Mouse (Mus musculus) small intestine, adult 2 months (tissue): ENCODE measurements around the gene Prkd2. TPM values are rescaled to one million over a fixed set of nuclear protein-coding genes. Genes with fewer than 3 reads are reported as not detected.

Experiments
- H3K27ac ChIP-seq: fragments of 200-500 bp; 2 replicates; pipeline ENCODE4 v1.5.1; 2012; ENCODE audit warnings: low read depth, low read length, control low read depth, inconsistent platforms; ENCODE audit not compliant: insufficient read depth
- H3K27me3 ChIP-seq: fragments of 200-500 bp; 2 replicates; pipeline ENCODE4 v1.6.1; 2012; ENCODE audit warnings: mild to moderate bottlenecking, moderate library complexity, low read length, inconsistent platforms; ENCODE audit not compliant: control insufficient read depth, insufficient read depth
- H3K36me3 ChIP-seq: fragments of 200-500 bp; 2 replicates; pipeline ENCODE4 v1.6.1; 2012; ENCODE audit warnings: mild to moderate bottlenecking, low read length, control low read depth, inconsistent platforms; ENCODE audit not compliant: control insufficient read depth, insufficient read depth
- H3K4me1 ChIP-seq: fragments of 200-500 bp; 2 replicates; pipeline ENCODE4 v1.6.1; 2012; ENCODE audit warnings: low read length, inconsistent platforms, mixed read lengths; ENCODE audit not compliant: control insufficient read depth, insufficient read depth, insufficient read length
- H3K4me3 ChIP-seq: fragments of 200-500 bp; 2 replicates; pipeline ENCODE4 v1.5.1; 2012; ENCODE audit warnings: low read depth, mild to moderate bottlenecking, control low read depth, inconsistent platforms, low read length, moderate library complexity
- CTCF ChIP-seq: fragments of 200-500 bp; IDR thresholded peaks from 2 replicates; pipeline ENCODE4 v1.5.1; 2012; ENCODE audit warnings: low read depth, mild to moderate bottlenecking, control low read depth, inconsistent platforms, low read length, moderate library complexity, mixed read lengths; ENCODE audit not compliant: insufficient replicate concordance, insufficient read length; ENCODE audit errors: extremely low read depth
- POLR2A ChIP-seq: fragments of 200-500 bp; IDR thresholded peaks from 2 replicates; pipeline ENCODE4 v1.6.1; 2012; ENCODE audit warnings: low read depth, mild to moderate bottlenecking, control low read depth, inconsistent platforms, low read length, moderate library complexity
- WGBS: fragments of 180-500 bp; shearing (Covaris S2); methylation state at CpG from one replicate; pipeline ENCODE4 v1.1.7; 2018; 5-methylcytosine and 5-hydroxymethylcytosine counted together
- polyA plus RNA-seq: library from polyadenylated mRNA; depleted of rRNA; stranded (reverse); fragments of >200 nt; gene quantifications from 2 replicates; pipeline ENCODE4 v1.2.3, GENCODE M21; 2012; rRNA removed

Gene Prkd2
- polyA plus RNA-seq, 1 experiment, result 44.0 TPM

GRCm38 (mm10) chr7:16918014-16918413 is 75.3 kb downstream of the Prkd2 start:
- H3K4me1 ChIP-seq, result peaks cover 16% of the 10 kb centered on the region
- peaks cover 51% of the 10 kb centered on the region for H3K36me3 ChIP-seq
- 87% methylated on average over 9 of the region's 9 CpGs for WGBS
- no peak overlapping the region for H3K27ac ChIP-seq
- no peak for TF ChIP-seq POLR2A
- no peak for TF ChIP-seq CTCF
- H3K4me3 ChIP-seq, result no peak overlapping the region
- no peaks in the 10 kb centered on the region for H3K27me3 ChIP-seq

- no peak overlapping the region for H3K27ac ChIP-seq
- 86% methylated on average over 3 of the region's 3 CpGs for WGBS
- H3K4me3 ChIP-seq, result no peak overlapping the region
- peaks cover 51% of the 10 kb centered on the region for H3K36me3 ChIP-seq
- H3K4me1 ChIP-seq, result peaks cover 16% of the 10 kb centered on the region
- no peaks in the 10 kb centered on the region for H3K27me3 ChIP-seq
- TF ChIP-seq CTCF, result no peak
- no peak for TF ChIP-seq POLR2A
Observed at GRCm38 (mm10) chr7:16918670-16919069, 76.0 kb downstream of the Prkd2 start.

GRCm38 (mm10) chr7:16919395-16920149 is 76.9 kb downstream of the Prkd2 start:
- 54% methylated on average over 13 of the region's 13 CpGs for WGBS
- Histone ChIP-seq H3K27me3 (no peaks in the 10 kb centered on the region), H3K4me1 (peaks cover 16% of the 10 kb centered on the region), H3K27ac (no peak overlapping the region), H3K36me3 (peaks cover 47% of the 10 kb centered on the region), H3K4me3 (no peak overlapping the region)
- no peak for TF ChIP-seq POLR2A
- TF ChIP-seq CTCF, result no peak

Other genes starting within 250 kb of the Prkd2 start
- 3.6 and 11.6 TPM in 2 replicates for gene Arhgap35, start 227.9 kb upstream of the Prkd2 start, polyA plus RNA-seq
- not detected in 2 replicates for gene Ceacam15, start 167.2 kb upstream of the Prkd2 start, polyA plus RNA-seq
- gene Ceacam9, start 121.0 kb upstream of the Prkd2 start, polyA plus RNA-seq, result not detected in 2 replicates
- gene Ap2s1, start 104.5 kb upstream of the Prkd2 start, polyA plus RNA-seq, result 276 and 540 TPM in 2 replicates
- 37.8 and 43.5 TPM in 2 replicates for gene Slc1a5, start 61.6 kb upstream of the Prkd2 start, polyA plus RNA-seq
- gene Strn4, start 27.0 kb upstream of the Prkd2 start, polyA plus RNA-seq, result 58.9 and 119 TPM in 2 replicates
- gene Fkrp, start 26.2 kb upstream of the Prkd2 start, polyA plus RNA-seq, result 14.6 and 24.5 TPM in 2 replicates
- gene Dact3, start 32.4 kb downstream of the Prkd2 start, polyA plus RNA-seq, result 21.6 and 24.2 TPM in 2 replicates
- gene Gng8, start 48.9 kb downstream of the Prkd2 start, polyA plus RNA-seq, result 2.1 and 2.2 TPM in 2 replicates
- 1.2 and 1.7 TPM in 2 replicates for gene Ptgir, start 63.6 kb downstream of the Prkd2 start, polyA plus RNA-seq
- gene Calm3, start 81.2 kb downstream of the Prkd2 start, polyA plus RNA-seq, result 147 and 452 TPM in 2 replicates
- gene Pnmal2, start 101.8 kb downstream of the Prkd2 start, polyA plus RNA-seq, result 1.2 and 1.4 TPM in 2 replicates
- gene Pnmal1, start 116.8 kb downstream of the Prkd2 start, polyA plus RNA-seq, result 0.04 and 0.09 TPM in 2 replicates
- gene Gm42372, start 140.2 kb downstream of the Prkd2 start, polyA plus RNA-seq, result 0.05 and 0.14 TPM in 2 replicates
- 0.74 and 0.85 TPM in 2 replicates for gene Ccdc8, start 149.8 kb downstream of the Prkd2 start, polyA plus RNA-seq
- gene Ppp5c, start 185.0 kb downstream of the Prkd2 start, polyA plus RNA-seq, result 121 and 278 TPM in 2 replicates
- 0.52 and 0.68 TPM in 2 replicates for gene Hif3a, start 219.5 kb downstream of the Prkd2 start, polyA plus RNA-seq
- not detected in 2 replicates for gene Psg16, start 231.1 kb downstream of the Prkd2 start, polyA plus RNA-seq